Mouse (Mus musculus) limb, embryonic 15.5 days (tissue): ENCODE measurements around the gene Slc17a7. TPM values are rescaled to one million over a fixed set of nuclear protein-coding genes. Genes with fewer than 3 reads are reported as not detected.

Experiments
- ATAC-seq: fragments of 200-750 bp; cut with Nextera tagmentation; 2 replicates; pipeline ENCODE4 v1.8.0; 2017; ENCODE audit warnings: low read depth, moderate TSS enrichment; ENCODE audit not compliant: insufficient number of reproducible peaks, low FRiP score, low TSS enrichment
- H3K27ac ChIP-seq: fragments of 300-500 bp; sonication (generic); 2 replicates; pipeline ENCODE4 v1.5.1; 2015; ENCODE audit warnings: moderate library complexity, mild to moderate bottlenecking, inconsistent platforms
- H3K27me3 ChIP-seq: fragments of 300-500 bp; sonication (generic); 2 replicates; pipeline ENCODE4 v1.6.1; 2015; ENCODE audit warnings: inconsistent platforms
- H3K36me3 ChIP-seq: fragments of 300-500 bp; sonication (generic); 2 replicates; pipeline ENCODE4 v1.6.1; 2015; ENCODE audit warnings: inconsistent platforms
- H3K4me1 ChIP-seq: fragments of 300-500 bp; sonication (generic); 2 replicates; pipeline ENCODE4 v1.6.1; 2015; ENCODE audit warnings: inconsistent platforms
- H3K4me2 ChIP-seq: fragments of 300-500 bp; sonication (generic); 2 replicates; pipeline ENCODE4 v1.6.1; 2015; ENCODE audit warnings: mild to moderate bottlenecking, inconsistent platforms
- H3K4me3 ChIP-seq: fragments of 300-500 bp; sonication (generic); 2 replicates; pipeline ENCODE4 v1.5.1; 2015; ENCODE audit warnings: mild to moderate bottlenecking, inconsistent platforms
- H3K9ac ChIP-seq: fragments of 300-500 bp; sonication (generic); 2 replicates; pipeline ENCODE4 v1.6.1; 2015; ENCODE audit warnings: inconsistent platforms
- H3K9me3 ChIP-seq: fragments of 300-500 bp; sonication (generic); 2 replicates; pipeline ENCODE4 v1.6.1; 2016; ENCODE audit warnings: inconsistent platforms
- WGBS: fragments of 180-500 bp; shearing (Covaris S2); methylation state at CpG from one replicate; pipeline ENCODE4 v1.1.7; 2015; 5-methylcytosine and 5-hydroxymethylcytosine counted together
- polyA plus RNA-seq: library from polyadenylated mRNA; unstranded; fragments of >200 nt; fragmentation: Nextera tagmentation; extraction: Ambion mirVana; gene quantifications from 2 replicates; pipeline ENCODE4 v1.2.1, GENCODE M21; 2015

The Slc17a7 gene
- 0.12 and 0.24 TPM in 2 replicates for polyA plus RNA-seq

DNA sequence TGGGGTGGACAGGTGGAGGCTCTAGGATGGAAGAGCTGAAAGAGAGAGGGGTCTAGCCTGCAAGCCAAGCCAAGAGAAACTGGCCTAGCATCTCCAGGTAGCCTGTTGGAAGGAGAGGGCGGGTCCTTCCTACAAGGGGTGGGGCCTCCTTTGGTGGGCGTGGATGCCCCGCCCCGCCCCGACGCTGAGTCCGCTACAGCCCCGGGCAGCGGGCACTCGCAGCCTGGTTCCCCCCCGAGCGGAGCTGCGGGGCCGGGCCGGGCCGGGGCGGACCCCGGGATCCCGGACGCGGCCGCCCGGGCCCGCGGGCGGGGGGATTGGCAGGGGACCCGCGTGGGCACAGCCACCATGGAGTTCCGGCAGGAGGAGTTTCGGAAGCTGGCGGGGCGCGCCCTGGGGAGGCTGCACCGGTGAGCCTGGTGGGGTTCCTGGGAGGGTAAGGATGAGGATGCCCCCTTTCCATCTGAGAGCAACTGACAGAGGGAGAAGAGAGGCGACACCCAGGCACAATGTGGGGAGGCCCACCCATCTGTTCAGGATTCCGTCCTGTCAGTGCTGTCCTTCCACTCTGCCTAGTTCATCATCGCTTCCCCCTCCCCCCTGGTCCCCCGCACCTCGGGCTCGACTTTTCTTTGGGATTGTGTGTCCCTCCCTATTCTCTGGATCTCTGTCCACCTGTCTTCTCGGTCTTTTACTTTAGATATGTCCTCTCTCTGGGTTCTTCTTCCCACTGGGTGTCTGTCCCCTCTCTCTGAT lies at the start of gene Slc17a7:
Gene Slc17a7 (plus strand): TSS at position 215 of the 756 bp plus-strand sequence.
- WGBS = under 1% methylated on average over 40 of the region's 41 CpGs
- peak within 1 kb of the TSS; percentile 73 for H3K4me2 ChIP-seq
- peaks cover 21% of the 10 kb centered on the region for H3K36me3 ChIP-seq
- peaks cover 19% of the 10 kb centered on the region for H3K4me1 ChIP-seq
- H3K9ac ChIP-seq = peak within 1 kb of the TSS; percentile 47
- ATAC-seq = no peak
- no peak within 1 kb of the TSS for H3K27ac ChIP-seq
- H3K27me3 ChIP-seq = peaks cover 66% of the 10 kb centered on the region
- no peaks in the 10 kb centered on the region for H3K9me3 ChIP-seq
- peak within 1 kb of the TSS; percentile 46 for H3K4me3 ChIP-seq

DNA sequence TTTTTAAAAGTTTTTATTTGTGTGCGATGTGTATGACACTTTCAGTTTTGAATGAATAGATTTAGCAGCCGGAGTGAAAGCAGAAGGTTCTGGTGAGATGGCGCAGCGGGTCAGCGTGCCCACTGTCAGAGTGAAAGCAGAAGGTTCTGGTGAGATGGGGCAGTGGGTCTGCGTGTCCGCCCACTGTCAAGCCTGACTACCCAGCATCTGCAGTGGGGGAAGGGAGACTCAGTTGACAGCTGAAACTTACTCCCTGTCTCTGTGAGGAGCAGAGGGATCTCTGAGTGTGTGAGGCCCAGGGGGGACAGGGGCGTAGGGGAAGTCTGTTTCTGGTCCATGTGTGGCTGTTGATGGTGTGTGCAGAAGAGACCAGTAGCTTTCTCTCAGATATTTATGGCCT lies 46.2 kb upstream of the Slc17a7 start:
- no peaks in the 10 kb centered on the region for H3K27me3 ChIP-seq
- H3K36me3 ChIP-seq = peaks cover 36% of the 10 kb centered on the region
- no peak overlapping the region for H3K9ac ChIP-seq
- peaks cover 15% of the 10 kb centered on the region for H3K4me1 ChIP-seq
- H3K4me2 ChIP-seq = no peak overlapping the region
- no peak overlapping the region for H3K4me3 ChIP-seq
- ATAC-seq = no peak
- 83% methylated on average over 8 of the region's 8 CpGs for whole genome bisulfite sequencing
- H3K9me3 ChIP-seq = no peaks in the 10 kb centered on the region
- H3K27ac ChIP-seq = no peak overlapping the region

DNA sequence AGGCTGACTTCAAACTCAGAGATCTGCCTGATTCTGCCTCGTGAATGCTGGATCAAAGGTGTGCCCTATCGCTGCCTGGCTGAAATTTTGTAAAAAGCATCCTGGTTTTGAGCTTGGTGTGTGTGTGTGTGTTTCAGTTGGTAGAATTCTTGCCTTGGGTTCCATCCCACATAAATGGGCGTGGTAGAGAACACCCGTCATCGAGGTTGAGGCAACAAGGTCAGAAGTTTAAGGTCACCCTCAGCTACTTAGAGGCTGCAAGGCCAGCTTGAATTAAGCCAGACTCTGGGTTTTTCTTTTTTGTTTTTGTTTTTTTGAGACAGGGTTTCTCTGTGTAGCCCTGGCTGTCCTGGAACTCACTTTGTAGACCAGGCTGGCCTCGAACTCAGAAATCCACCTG lies 45.4 kb upstream of the Slc17a7 start:
- no peak overlapping the region for H3K27ac ChIP-seq
- no peak overlapping the region for H3K4me2 ChIP-seq
- ATAC-seq = no peak
- no peaks in the 10 kb centered on the region for H3K27me3 ChIP-seq
- WGBS = 84% methylated on average over 6 of the region's 6 CpGs
- no peaks in the 10 kb centered on the region for H3K9me3 ChIP-seq
- peaks cover 43% of the 10 kb centered on the region for H3K36me3 ChIP-seq
- no peak overlapping the region for H3K9ac ChIP-seq
- H3K4me3 ChIP-seq = no peak overlapping the region
- H3K4me1 ChIP-seq = peaks cover 23% of the 10 kb centered on the region

DNA sequence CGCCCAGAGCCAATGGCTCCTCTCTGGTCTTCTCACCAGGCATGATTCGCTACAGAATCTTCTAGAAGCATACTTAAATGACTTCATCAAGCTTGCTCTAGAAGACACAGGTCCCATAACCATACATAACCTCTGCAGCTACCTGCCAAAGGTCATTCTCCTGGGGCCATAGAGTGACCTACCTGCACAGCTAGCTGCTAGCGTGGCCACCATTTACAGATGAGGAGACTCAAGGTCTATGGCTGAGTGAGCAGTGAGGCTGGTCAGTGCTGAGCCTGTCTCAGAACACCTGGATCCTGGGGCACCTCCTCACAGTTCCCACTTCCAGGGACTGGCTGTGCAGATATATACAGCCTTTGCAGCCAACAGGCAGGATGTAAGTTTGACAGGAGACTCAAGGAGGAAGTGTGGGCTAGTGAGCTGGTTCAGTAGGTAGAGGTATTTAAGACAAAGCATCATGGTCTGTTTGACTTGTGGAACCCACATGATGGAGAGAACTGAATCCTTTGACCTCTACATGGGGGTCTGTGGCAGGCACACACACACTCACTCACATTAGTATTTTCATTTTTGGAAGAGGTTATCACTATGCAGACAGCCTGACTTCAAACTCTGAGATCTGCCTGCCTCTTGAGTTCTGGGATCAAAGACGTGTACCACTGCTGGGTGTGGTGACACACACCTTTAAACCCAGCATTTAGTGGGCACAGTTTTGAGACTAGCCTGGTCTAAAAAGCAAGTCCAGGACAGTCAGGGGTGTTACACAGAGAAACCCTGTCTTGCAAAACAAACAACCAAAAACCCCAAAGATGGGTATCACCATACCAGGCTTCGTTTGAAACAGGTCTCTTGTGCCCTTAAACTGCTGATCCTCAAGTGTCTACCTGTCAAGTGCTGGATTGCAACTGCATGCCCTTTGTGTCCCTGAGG lies 43.7 kb upstream of the Slc17a7 start:
- no peaks in the 10 kb centered on the region for H3K9me3 ChIP-seq
- peaks cover 44% of the 10 kb centered on the region for H3K36me3 ChIP-seq
- H3K4me1 ChIP-seq = peaks cover 29% of the 10 kb centered on the region
- no peaks in the 10 kb centered on the region for H3K27me3 ChIP-seq
- WGBS = 76% methylated on average over 5 of the region's 5 CpGs
- no peak overlapping the region for H3K9ac ChIP-seq
- H3K27ac ChIP-seq = peak overlapping the region; percentile 35; the same call in 1 of the 2 replicates
- no peak for ATAC-seq
- no peak overlapping the region for H3K4me3 ChIP-seq
- no peak overlapping the region for H3K4me2 ChIP-seq

DNA sequence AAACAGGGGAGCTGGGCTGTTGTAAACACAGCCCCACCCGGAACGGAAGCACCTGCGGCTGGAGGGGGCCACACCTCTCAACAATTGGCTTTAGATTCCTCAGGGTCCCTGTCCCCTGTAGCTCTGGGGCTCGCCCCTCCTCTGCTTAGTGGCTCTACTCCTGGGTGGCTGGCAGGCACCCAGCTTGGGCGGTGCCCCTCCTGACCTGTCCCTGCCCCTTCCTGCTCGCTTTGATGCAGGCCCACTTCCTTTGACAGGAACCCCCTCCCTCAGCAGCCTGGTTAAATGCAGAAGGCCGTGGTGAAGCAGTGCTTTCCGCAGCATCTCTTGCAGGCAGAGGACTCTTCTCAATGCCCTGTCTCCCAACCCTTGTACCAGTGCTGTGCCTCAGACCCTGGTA lies 42.3 kb upstream of the Slc17a7 start:
- H3K27me3 ChIP-seq = no peaks in the 10 kb centered on the region
- peaks cover 58% of the 10 kb centered on the region for H3K36me3 ChIP-seq
- no peak overlapping the region for H3K4me2 ChIP-seq
- no peak for ATAC-seq
- WGBS = 54% methylated on average over 8 of the region's 8 CpGs
- H3K27ac ChIP-seq = no peak overlapping the region; the same call in 1 of the 2 replicates
- H3K9me3 ChIP-seq = no peaks in the 10 kb centered on the region
- H3K4me3 ChIP-seq = no peak overlapping the region
- peaks cover 43% of the 10 kb centered on the region for H3K4me1 ChIP-seq
- 0 out of 2 replicates have a peak overlapping the region, but pooled peaks have one; percentile 21 for H3K9ac ChIP-seq

DNA sequence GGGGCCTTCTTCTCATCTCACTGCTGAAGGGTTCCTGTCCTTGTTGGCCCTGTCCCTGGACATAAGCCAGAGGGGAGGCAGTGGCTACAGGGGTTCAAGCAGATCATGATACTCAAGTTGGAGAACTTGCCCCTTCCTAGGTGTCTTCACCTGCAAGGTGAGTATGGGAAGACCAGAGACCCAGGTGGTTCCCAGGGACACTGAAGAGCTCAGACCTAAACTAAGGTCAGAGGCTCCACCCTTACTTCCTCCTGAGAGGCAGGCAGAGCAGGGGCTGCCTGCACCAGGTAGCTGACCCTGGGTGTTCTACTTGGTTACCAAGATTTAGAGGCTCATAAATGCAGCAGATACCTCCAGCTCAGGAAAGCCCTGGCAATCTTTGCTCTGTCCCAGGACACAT lies 41.8 kb upstream of the Slc17a7 start:
- Histone ChIP-seq H3K36me3 (peaks cover 63% of the 10 kb centered on the region), H3K4me3 (no peak overlapping the region), H3K4me1 (peaks cover 48% of the 10 kb centered on the region), H3K9me3 (no peaks in the 10 kb centered on the region), H3K9ac (peak overlapping the region; percentile 21; the same call in 1 of the 2 replicates), H3K27me3 (no peaks in the 10 kb centered on the region), H3K27ac (no peak overlapping the region; the same call in 1 of the 2 replicates), H3K4me2 (no peak overlapping the region)
- no peak for ATAC-seq

GRCm38 (mm10) chr7:45122561-45123185 lies 41.1 kb upstream of the Slc17a7 start:
- Histone ChIP-seq H3K27me3 (no peaks in the 10 kb centered on the region), H3K4me1 (peaks cover 54% of the 10 kb centered on the region), H3K9me3 (no peaks in the 10 kb centered on the region), H3K4me3 (peak overlapping the region; percentile 89), H3K36me3 (peaks cover 69% of the 10 kb centered on the region), H3K9ac (peak overlapping the region; percentile 95; the same call in 1 of the 2 replicates), H3K27ac (peak overlapping the region; percentile 89), H3K4me2 (peak overlapping the region; percentile 67)
- WGBS = 78% methylated on average over 15 of the region's 15 CpGs
- no peak for ATAC-seq

- peak overlapping the region; percentile 67 for H3K4me2 ChIP-seq
- peaks cover 69% of the 10 kb centered on the region for H3K36me3 ChIP-seq
- no peaks in the 10 kb centered on the region for H3K9me3 ChIP-seq
- 15% methylated on average over 12 of the region's 12 CpGs for WGBS
- no peaks in the 10 kb centered on the region for H3K27me3 ChIP-seq
- no peak for ATAC-seq
- peak overlapping the region; percentile 89 for H3K4me3 ChIP-seq
- H3K27ac ChIP-seq = peak overlapping the region; percentile 89
- H3K4me1 ChIP-seq = peaks cover 54% of the 10 kb centered on the region
- H3K9ac ChIP-seq = peak overlapping the region; percentile 95
Observed at GRCm38 (mm10) chr7:45123186-45123570, 40.6 kb upstream of the Slc17a7 start.

GRCm38 (mm10) chr7:45124224-45125143 lies 39.3 kb upstream of the Slc17a7 start, which contains the start of gene Rps11:
Gene Rps11 (minus strand): TSS chr7:45124439.
- Histone ChIP-seq H3K4me1 (peaks cover 58% of the 10 kb centered on the region), H3K27ac (peak within 1 kb of the TSS; percentile 89), H3K9me3 (no peaks in the 10 kb centered on the region), H3K4me2 (peak within 1 kb of the TSS; percentile 67), H3K36me3 (peaks cover 63% of the 10 kb centered on the region), H3K27me3 (no peaks in the 10 kb centered on the region), H3K4me3 (peak within 1 kb of the TSS; percentile 89), H3K9ac (peak within 1 kb of the TSS; percentile 95)
- ATAC-seq = peak; percentile 83
- WGBS = under 1% methylated on average over 59 of the region's 59 CpGs

DNA sequence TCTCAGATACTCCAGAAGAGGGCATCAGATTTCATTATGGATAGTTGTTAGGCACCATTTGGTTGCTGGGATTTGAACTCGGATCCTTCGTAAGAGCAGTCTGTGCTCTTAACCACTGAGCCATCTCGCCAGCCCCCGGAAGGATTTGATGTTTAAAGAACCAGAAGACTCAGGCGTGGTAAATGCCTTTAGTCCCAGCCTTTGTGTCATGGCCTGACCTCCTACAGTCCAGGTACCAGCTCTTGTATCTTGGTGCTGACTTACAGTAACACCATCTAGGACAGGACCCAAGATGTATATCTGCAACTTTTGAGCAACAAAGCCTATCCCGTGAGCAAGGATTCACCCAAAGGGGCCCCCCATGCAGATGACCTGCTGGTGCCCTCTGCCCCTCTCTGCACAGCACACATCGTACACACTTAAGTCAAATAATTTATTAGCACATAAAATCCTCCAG lies 38.6 kb upstream of the Slc17a7 start:
- WGBS = 15% methylated on average over 7 of the region's 7 CpGs
- H3K4me2 ChIP-seq = peak overlapping the region; percentile 38; the same call in 1 of the 2 replicates
- H3K36me3 ChIP-seq = peaks cover 56% of the 10 kb centered on the region

More for the DNA sequence above, 38.6 kb upstream of the Slc17a7 start:
- Histone ChIP-seq H3K4me3 (peak overlapping the region; percentile 89; the same call in 1 of the 2 replicates), H3K27me3 (no peaks in the 10 kb centered on the region), H3K27ac (peak overlapping the region; percentile 89), H3K9me3 (no peaks in the 10 kb centered on the region), H3K9ac (no peak overlapping the region), H3K4me1 (peaks cover 63% of the 10 kb centered on the region)
- ATAC-seq = no peak
